Mouse (Mus musculus) adrenal gland, postnatal 36 days (tissue): ENCODE results near the gene Plcb1. TPM values are rescaled to one million over a fixed set of nuclear protein-coding genes. Genes with fewer than 3 reads are reported as not detected.
"Not testable (repeated sequence)": the region's sequence is repeated elsewhere in the genome, so short reads cannot be mapped to it uniquely, and the experiment has no call there.

Source experiments
- DNase-seq, 2 experiments: peaks; one replicate each; pipeline ENCODE4 v3.0.0; 2021; ENCODE audit warnings: mixed read lengths in 1 of 2
- total RNA-seq, 2 experiments: library from RNA; stranded (reverse); gene quantifications; 2 replicates each; pipeline ENCODE4 v1.2.3; 2021

Plcb1 gene
- total RNA-seq, 2 experiments from 2014 or later, result 87.4 to 93.4 TPM

DNA sequence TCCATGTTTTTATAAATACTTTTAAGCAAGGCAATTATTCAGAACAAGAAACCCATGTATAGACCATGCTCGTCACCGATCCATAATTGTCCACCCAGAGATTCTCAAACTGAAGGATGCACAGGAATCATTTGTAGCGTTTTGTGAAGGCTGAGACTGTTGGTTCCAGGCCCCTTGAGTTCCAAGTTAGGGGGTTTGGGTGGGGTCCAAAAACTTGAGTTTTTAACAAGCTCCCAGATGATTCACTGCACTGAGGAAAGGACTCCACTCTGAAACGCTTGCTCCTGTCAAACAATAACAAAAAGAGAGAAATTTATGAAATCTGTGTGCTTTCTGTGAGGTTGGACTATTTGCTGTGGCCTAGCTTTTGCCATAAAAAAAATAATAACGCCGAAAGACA is 186.5 kb downstream of the Plcb1 start:
- no peak for DNase-seq

DNA sequence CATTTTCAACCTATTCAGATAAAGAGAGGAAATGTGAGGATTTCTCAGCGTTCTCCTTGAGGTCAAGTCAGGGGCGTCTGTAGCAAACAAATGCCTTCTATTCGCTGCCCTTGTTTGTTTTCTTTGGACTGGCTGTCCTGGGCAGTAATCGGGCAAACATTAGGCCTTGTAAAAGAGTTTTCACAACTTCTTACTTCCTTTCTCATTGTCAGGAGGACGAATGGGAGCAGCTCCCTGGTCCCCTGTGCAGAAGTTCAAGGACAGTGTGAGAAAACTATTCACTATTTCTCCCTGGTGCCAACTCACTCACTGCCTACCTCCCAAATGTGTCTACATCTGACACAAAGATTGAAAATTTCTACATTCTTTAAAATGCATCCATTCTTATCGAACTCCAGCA is 188.8 kb downstream of the Plcb1 start:
- DNase-seq, result peak; percentile 31 to 50

DNA sequence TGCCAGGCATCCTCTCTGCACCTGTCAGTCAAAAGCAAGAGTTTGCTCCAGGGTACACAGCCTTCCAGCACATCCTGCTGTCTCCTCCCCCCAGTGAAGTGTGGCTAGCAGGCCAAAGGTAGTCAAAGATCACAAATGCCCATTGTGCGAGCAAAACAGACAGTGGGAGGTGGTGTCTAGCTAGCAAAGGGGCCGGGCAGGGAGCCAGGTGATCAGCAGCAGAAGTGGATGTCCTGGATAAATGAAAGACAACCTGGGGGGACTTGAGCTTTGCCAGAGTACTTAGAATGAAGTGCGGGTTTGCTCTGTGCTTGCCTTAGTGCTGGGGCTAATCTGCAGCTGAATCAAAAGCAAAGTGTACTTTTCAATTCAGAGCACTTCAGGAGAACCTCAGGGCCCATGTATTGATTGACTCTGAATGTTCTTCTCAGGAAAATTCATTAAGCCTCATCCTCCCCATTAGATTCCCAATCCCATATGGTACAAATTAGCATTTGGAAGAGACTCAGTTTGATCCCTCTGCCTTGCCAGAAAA is 191.0 kb downstream of the Plcb1 start:
- DNase-seq, result peak in 1 of 2 experiments; percentile 34

DNA sequence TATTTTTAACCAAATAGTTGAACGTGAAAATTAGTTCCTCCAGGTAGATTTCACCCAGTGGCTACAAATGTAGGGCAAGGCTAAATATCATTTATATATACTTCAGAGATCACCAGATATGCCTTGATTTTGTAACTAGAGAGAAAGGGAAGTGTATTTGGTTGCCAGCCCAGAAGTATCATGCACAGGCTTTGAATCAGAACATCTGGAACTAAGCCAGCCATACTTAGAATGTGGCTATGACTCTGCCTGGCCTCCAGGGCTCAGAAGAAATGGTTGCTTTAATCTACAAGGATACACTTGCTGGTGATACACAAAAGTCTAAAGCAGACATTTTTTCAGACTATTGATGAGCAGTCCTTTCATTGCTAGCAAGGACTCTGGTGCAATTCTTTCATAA is 191.8 kb downstream of the Plcb1 start:
- DNase-seq, result peak; percentile 38 to 51

DNA sequence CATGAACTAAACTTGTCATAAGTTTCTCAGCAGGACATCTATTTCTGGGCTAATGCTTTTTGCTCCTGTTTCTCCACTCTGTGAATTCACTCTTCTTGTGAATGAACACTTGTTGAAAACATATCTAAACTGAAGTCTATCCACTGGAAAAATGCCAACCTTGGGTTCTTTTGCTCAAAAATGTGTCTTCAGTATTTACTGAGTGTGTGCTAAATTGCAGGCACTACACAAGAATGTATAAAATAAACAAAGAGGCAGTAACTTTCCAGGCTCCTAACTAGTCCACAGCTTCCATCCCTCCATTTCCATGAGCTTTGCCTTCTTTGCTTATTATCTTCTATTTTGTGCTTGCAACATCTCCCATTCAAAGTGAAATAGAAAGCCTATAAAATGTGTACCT is 195.5 kb downstream of the Plcb1 start:
- DNase-seq, result no peak

DNA sequence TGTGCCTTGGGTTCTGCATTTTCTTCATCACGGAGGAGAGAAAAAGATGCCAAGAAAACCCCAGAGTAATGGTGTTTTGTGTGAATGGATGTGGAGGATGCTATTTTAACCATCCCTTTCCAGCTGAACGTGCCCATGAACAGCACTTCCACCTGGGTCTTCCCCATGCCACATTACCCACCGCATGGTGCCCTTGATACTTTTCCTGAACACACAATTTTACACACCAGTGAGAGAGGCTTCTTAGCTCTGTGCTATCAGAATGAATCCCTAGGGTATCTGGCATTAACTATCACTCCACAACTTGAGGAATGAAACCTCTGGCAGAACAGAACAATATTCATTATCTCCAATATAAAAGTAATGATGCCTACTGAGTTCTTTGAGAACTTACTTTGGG is 199.0 kb downstream of the Plcb1 start:
- DNase-seq, result no peak

DNA sequence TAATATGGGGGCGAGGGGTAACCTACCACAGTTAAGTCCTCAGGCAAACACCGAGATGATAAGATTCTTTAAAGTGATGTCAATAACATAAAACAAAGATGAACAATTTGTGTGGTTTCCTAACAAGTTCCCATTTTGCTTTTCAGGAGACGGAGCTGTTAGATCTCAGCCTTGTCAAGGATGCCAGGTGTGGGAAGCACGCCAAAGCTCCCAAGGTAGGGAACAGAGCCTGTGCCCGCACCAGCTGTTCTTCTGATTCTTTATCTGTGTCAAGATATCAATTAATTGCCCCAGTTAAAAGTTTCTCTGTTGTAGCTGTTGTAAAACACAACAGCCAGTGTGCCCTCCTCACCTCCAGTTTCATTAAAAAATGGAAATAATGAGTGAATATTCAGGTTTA is 202.1 kb downstream of the Plcb1 start:
- DNase-seq, result peak in 1 of 2 experiments; percentile 47

DNA sequence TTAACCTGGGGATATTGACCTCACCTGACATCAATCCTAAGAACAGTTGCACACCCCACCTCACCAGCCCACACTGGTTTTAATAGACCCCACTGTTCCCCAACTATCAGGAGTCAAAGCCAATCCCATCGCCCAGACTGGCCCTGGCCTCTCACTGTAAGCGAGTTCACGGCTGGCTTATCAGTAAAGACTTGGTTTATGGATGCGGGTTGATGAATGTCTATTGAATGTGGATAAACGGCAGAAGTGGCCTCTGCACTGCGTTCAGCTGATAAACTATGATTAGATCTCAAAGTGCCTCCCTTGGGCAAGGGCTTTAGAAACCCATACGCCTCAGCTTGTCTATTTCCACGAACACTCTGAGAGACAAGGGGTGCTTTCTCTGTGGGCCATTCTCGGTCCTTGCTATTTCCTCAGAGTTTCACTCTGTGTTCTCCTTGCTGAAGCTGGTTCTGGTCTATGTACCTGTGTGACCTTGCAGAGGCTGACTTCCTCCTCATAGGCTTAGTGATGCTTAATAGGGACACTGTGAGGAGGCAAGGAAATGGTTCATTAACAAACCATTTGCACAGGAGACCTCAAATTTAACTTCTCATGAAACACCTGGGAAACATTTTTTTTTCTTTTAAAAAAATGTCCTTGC is 203.9 kb downstream of the Plcb1 start:
- DNase-seq, result no peak

DNA sequence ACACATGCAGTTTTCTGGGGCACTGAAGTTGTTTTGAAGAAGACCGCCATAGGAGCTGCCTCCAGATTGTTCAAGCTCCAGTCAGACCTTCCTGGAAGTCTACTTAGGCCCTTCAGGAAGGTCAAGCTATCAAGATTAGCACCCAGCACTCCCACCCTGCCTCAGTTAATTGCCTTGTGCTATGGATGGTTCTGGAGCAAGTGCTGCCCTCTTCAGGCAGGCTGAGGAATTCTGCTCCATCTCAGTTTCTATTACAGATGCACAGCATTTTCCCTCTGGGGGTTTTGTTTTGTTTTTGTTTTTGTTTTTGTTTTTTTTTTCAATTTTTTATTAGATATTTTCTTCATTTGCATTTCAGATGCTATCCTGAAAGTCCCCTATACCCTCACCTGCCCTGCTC is 221.3 kb downstream of the Plcb1 start:
- peak; percentile 19 to 41 for DNase-seq

DNA sequence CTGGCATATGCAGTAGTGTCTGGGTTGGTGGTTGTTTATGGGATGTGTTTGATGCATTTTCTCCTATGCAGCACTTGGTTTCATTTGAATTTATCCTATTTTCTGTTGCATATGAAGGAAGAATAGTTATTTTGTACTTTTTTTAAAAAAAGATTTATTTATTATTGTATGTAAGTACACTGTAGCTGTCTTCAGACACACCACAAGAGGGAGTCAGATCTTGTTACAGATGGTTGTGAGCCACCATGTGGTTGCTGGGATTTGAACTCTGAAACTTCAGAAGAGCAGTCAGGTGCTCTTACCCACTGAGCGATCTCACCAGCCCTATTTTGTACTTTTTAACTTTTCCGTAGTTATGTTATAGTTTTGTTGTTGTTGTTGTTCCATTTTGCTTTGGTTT is 222.0 kb downstream of the Plcb1 start:
- not testable (repeated sequence) for DNase-seq

DNA sequence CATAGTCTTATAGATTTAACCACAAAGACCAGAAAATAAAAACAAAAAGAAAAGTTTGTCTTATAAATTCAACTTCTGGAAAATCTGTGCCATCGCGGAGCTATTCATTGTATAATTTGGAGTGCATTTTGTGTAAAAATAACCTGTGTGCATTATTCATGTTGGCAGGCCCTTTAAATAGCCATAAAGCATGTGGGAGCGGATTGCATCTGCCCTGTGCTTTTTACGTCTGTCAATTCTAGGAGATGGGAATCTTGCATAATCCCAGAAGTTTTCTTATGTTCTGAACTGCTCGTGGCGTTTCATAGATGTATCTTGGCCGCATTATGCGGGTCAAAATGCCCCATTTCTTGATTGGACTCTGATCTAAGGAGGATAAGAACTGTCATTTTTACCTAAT is 224.5 kb downstream of the Plcb1 start:
- DNase-seq, result no peak

DNA sequence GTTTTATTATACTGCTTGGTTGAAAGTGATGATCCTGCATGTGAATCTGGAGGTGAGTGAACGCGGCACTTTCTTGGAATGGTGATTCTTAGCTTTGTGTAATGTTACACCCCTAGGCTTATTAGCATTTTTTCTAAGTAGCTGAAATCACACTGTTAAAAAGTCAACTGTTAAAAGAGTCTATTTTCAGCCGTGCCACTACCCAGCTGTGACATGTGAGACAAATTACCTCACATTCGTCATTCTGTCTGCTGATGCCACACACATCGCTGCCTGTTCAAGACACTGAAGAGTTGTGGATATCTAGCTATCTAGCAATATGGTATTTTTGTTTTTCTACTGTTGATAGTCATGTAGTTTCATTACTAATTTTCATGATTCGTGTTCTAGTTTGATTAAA is 229.6 kb downstream of the Plcb1 start:
- no peak for DNase-seq

DNA sequence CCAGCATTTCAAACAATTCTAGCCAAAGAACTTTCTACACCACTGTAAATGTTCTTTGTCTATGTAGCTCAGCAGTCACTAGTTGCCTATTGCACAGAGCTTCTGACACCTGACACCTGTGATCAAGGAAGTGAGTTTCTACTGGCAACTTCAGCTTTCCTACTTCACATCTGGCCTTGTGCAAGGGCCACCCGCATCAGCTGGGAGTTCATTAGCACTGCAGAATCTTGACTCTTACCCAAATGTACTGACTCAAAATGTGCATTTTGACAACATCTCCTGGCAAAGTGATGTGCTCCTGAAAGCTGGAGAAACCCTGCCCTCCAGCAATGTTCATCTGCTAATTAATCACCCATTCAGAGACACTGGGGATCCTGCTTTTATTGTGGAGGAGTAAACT is 232.4 kb downstream of the Plcb1 start:
- no peak for DNase-seq

DNA sequence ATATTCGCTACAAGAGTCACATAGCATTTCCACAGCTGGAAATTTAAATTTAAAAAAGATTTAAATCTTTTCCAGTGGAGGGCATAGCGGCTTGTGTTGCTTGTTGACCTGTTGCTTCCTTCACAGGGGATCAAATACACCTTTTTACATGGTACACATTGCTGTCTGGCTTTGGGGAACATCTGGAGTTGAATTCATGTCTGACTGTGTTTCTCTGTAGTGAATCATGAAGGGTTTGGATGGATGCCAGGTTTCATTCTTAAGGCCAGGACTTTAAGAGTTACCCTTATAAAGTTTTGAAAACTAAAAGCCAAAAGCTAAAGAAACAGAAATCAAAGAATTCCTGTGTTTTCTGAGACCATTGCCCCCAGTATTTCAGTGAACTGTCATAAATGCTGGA is 232.8 kb downstream of the Plcb1 start:
- peak in 1 of 2 experiments; percentile 25 for DNase-seq

DNA sequence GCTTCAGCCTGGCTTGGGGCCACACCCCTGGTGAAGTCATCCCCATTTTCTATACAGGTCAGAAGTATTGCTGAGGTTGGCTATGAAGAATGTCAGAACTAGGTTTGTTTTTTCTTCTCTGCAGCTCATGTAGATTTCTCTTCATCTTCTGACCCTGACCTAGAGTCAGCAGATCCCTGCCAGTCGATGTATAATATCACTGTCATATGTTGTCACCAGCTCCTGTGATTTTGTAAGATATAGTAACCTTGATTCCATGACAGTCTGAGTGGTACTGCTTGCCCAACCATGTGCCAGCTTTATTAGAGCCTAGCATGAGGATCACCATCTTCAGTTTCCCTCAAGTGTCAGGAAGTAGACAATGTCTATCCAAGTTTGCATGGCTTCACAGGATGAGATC is 233.7 kb downstream of the Plcb1 start:
- DNase-seq, result peak in 1 of 2 experiments; percentile 10

DNA sequence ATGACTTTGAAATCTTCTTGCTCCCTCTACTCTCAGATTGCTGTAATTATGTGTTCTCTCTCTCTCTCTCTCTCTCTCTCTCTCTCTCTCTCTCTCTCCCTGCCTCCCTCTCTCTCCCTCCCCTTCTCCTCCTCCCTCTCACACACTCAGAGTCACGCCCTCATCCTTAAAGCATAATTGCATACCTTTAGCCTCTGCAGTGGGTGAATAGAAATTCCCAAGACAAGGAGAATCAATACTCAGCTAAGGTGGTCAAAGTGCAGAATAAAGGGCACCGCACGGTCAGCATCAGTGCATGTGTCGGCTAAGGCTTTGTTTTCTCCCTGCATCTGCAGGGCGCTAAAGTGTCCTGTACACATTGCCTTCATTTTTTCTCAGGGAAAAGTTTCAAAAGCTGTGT is 243.4 kb downstream of the Plcb1 start:
- no peak for DNase-seq

DNA sequence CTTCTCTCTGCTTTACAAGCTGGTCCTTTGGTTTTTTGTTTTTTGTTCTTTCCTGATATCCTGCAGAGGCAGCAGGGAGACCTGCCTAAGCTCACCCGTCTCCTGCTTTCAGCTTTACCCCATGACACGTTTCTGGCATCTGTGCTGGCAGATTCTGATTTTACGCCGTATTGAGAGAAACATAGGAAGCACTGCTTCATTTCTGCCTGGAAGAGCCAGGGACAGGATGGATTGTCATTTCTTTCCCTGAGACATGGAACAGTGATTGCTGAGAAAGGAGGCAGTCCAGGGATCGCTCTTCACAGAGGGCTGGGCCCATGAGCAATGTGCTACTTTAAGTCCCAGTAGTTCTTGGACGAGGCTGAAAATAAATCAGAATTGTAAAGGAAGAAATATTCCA is 243.8 kb downstream of the Plcb1 start:
- DNase-seq, result no peak

DNA sequence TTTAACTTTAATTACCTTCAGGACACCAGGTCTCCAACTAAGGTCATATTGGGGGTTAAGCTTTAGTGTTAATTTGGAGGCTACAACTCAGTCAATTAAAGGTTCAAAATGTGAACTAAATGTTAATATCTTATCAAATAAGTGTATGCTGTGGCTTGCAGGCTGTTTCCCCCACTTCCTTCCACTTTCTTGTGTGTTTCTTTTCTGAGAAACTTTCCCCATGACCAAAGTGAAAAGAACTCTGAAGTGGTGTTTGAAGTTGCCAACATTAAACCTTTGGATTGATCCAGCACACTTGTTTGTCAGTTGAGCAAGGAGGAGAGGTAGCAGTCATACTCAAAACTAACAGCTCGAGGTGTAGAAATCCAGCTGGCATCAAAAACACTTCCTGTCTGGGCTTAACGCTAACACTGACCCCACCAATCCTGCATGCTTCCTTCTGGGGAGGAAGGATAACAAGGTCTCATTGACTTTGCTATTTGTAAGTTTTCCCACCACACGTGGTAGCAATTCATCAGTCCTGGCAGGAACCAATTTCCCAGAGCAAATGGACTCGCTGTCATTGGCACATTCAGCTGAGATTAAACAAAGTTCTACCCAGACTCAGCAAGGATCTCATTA is 249.9 kb downstream of the Plcb1 start:
- no peak for DNase-seq

DNA sequence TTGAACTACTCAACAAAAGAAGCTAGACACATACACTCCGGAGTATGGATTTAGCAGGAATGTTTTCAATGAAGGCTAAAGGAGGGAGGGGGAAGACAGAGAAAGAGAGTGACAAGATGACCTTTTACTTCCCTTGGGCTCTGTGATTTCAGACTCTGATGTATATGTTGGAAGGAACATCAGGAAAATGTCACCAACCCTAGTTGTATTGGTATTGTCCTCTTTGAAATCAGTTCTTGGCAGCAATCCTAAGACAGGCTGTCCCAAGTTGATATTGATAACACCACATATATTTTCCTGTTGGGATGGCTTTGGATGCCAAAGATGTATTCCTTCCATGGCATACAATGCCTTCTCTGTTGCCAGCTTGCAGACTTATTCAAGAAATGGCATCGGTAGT is 262.9 kb downstream of the Plcb1 start:
- DNase-seq, result no peak

DNA sequence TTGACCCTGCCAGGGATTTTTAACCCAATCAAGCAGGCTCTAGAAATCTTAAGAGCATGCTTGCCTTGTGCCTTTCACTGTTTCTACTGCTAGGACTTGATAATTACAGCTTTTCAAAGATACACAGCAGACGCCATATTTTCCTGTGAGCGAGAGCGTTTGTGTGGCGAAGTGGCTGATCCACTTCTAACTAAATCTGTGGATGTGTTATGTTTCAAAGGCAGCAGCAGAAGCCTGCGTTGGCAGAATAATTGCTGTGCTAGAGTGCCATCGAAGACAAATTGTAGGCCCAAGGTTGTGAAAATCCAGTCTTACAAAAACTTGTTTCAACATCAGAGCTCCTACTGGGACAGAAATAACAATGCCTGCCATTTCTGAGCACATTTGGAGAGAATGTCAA is 263.4 kb downstream of the Plcb1 start:
- DNase-seq, result peak; percentile 29 to 31

DNA sequence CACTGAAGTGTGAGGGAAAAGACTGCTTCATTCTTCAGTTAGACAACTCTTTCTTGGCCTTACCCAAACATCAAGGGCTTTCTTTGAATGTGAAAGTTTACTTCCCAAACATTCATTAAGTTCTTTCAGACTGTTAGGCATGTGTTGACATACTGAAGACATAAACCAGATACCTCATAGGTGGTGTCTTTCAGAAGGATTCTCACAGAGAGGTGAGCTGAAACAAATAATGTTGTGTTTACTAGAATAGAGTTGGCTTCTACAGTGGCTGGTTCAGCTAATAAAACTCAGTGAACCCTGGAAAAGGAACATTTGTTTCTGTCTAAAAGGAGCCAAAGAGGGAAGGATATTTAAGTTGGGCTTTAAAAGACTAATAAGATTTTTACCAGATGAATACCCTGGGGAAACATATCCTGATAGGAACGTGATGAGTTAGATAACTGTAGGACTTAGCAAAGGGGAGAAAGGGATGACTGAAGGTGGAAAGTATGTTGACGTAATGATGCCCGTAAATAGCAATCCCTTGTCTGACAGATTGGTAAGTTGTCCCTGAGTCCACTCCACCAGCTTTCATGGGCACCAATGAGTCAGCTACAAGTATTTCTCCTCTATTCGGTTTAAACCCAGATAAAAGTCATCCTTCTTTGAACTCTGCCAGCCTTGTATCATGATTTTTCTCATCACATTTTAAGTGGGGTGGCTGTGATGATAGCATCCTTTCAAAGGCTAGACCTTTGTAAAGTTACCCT is 265.8 kb downstream of the Plcb1 start:
- peak; percentile 33 to 38 for DNase-seq

DNA sequence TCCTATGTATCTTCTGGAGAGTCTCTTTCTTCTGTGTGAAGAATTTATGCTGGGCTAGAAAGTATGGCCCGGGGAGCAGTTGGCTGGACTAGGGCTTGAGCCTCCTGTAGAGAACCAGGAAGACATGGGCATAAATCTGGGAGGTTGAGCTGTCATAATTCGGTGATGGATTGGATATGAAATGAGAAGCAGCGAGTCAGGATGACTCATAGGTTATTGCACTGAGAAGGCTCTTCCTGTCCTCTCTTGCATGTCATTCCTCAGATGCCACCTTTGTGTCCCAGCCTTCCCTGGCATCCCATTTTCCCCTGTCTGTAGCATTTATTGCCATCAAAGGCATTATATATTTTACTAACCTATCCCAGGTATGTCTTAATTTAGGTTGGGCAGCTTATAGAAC is 267.5 kb downstream of the Plcb1 start:
- peak; percentile 13 to 23 for DNase-seq

DNA sequence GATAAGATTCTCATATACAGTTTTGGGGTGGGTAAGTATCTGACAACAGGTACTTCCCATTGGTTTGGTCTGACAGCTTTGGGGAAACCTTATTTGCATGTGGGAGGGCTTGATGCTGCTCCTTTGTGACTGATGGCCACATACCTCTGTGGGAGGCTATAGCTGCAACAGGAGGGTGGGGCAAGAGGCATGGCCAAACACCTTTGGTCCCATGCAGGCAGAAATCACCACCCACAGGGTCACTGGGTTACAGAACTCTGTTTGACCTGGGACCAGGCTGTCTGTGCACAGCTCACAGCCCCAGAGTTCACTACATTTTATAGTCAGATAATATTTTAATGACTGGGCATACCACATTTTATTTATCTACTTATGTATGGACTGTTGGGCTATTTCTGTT is 281.6 kb downstream of the Plcb1 start:
- no peak for DNase-seq
